Mouse (Mus musculus) erythroblast, embryonic 14.5 days (primary cell): Measurements from ENCODE around the gene Mdm4.

Source experiments
- GATA1 ChIP-seq: IDR thresholded peaks from 2 replicates; pipeline ENCODE4 v1.6.1; 2012; ENCODE audit warnings: low read length, inconsistent platforms, mixed read lengths
- TAL1 ChIP-seq: IDR thresholded peaks from 3 replicates; pipeline ENCODE4 v1.6.1; 2012; ENCODE audit warnings: low read length, inconsistent platforms, mixed read lengths

DNA sequence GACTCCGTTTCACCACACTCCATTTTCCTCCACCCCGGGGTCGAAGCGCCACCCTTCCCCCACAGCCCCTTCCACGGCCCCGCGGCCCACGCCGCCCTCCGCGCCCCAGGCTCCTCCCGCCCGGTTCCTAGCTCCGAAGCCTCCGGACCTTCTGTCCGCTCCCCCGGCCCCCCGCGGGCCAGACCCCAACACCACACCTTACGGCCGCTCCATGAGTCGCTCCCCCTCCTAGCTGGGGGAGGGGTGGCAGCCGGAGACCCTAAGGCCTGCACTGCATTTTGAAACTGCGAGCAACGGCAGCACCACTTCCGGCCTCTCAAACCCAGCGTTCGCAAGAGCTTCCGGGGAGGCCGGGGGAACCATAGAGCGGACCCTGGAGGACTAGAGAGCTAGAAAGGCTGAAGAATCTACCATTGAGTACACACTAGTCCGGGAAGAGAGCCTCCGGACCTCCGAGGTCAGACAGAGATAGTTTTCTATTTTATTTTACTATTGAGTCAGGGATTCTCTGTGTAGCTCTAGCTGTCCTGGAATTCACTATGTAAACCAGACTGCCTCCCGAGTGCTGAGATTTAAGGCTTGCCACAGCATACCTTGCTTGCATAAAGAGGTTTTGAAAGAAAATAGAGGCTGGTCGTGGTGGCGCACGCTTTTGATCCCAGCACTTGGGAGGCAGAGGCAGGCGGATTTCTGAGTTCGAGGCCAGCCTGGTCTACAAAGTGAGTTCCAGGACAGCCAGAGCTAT, 5.1 kb downstream of the Mdm4 start:
- TF ChIP-seq GATA1 (no peak), TAL1 (no peak)
